Mouse (Mus musculus) MEL (cell line): ENCODE data around the gene Scel. TPM values are rescaled to one million over a fixed set of nuclear protein-coding genes. Genes with fewer than 3 reads are reported as not detected.
A peak's percentile ranks its signal among the peaks of the same experiment; 100 is the strongest.

Experiments used
- DNase-seq: peaks from one replicate; pipeline ENCODE4 v3.0.0; 2011; ENCODE audit warnings: low read depth, low spot score
- H3K27ac ChIP-seq: 2 replicates; pipeline ENCODE4 v1.5.1; 2012; ENCODE audit warnings: low read depth, mild to moderate bottlenecking, control low read depth, low read length, moderate library complexity; ENCODE audit not compliant: control insufficient read depth
- H3K27me3 ChIP-seq, 2 experiments: fragments of 150-350 bp in 1 of 2; sonication (generic) in 1 of 2; 2 replicates each; pipeline ENCODE4 v1.6.1; 2012; ENCODE audit warnings: low read length in 2 of 2, mild to moderate bottlenecking in 2 of 2, improper control_type of control experiment in 1 of 2, moderate library complexity in 1 of 2; ENCODE audit not compliant: insufficient read depth in 2 of 2, control insufficient read depth in 1 of 2
- H3K36me3 ChIP-seq, 2 experiments: 2 replicates each; pipeline ENCODE4 v1.6.1; 2012 to 2014; ENCODE audit warnings: low read length in 2 of 2, improper control_type of control experiment in 1 of 2, inconsistent platforms in 1 of 2, mild to moderate bottlenecking in 1 of 2; ENCODE audit not compliant: insufficient read depth in 2 of 2, control insufficient read depth in 1 of 2
- H3K4me1 ChIP-seq, 2 experiments: fragments of 150-350 bp in 1 of 2; sonication (generic) in 1 of 2; 2 replicates each; pipeline ENCODE4 v1.6.1; 2012; ENCODE audit warnings: low read length in 2 of 2, improper control_type of control experiment in 1 of 2, mild to moderate bottlenecking in 1 of 2; ENCODE audit not compliant: insufficient read depth in 2 of 2, control insufficient read depth in 1 of 2
- H3K4me3 ChIP-seq, 2 experiments: fragments of 150-350 bp in 1 of 2; sonication (generic) in 1 of 2; 2 replicates each; pipeline ENCODE4 v1.5.1; 2012; ENCODE audit warnings: low read depth in 2 of 2, low read length in 2 of 2, mild to moderate bottlenecking in 2 of 2, moderate library complexity in 2 of 2, control low read depth in 1 of 2, improper control_type of control experiment in 1 of 2; ENCODE audit not compliant: control insufficient read depth in 1 of 2, insufficient read depth in 1 of 2
- H3K79me2 ChIP-seq: 2 replicates; pipeline ENCODE4 v1.6.1; 2012; ENCODE audit warnings: mild to moderate bottlenecking, low read length, moderate library complexity; ENCODE audit not compliant: control insufficient read depth, poor library complexity, insufficient read depth
- H3K9ac ChIP-seq: 2 replicates; pipeline ENCODE4 v1.6.1; 2012; ENCODE audit warnings: low read depth, mild to moderate bottlenecking, control low read depth, low read length, moderate library complexity; ENCODE audit not compliant: control insufficient read depth, poor library complexity, severe bottlenecking
- H3K9me3 ChIP-seq: fragments of 150-350 bp; sonication (generic); replicated peaks from 2 replicates; pipeline ENCODE4 v1.6.1; 2012; ENCODE audit warnings: mild to moderate bottlenecking, low read length, improper control_type of control experiment, moderate library complexity; ENCODE audit not compliant: insufficient read depth
- BHLHE40 ChIP-seq: IDR thresholded peaks from 2 replicates; pipeline ENCODE4 v1.6.1; 2012; ENCODE audit warnings: low read depth, mild to moderate bottlenecking, inconsistent platforms, low read length, improper control_type of control experiment, borderline replicate concordance
- CHD1 ChIP-seq: IDR thresholded peaks from 2 replicates; pipeline ENCODE4 v1.6.1; 2012; ENCODE audit warnings: low read depth, mild to moderate bottlenecking, inconsistent platforms, low read length, improper control_type of control experiment
- CHD2 ChIP-seq: IDR thresholded peaks from 2 replicates; pipeline ENCODE4 v1.6.1; 2011; ENCODE audit warnings: low read length, improper control_type of control experiment
- CTCF ChIP-seq, 3 experiments: IDR thresholded peaks in 2 of 3; conservative IDR thresholded peaks in 1 of 3; 2 replicates each; pipeline ENCODE4 v1.5.1; 2011 to 2012; ENCODE audit warnings: low read length in 3 of 3, low read depth in 2 of 3, mild to moderate bottlenecking in 2 of 3, improper control_type of control experiment in 1 of 3, inconsistent platforms in 1 of 3, mixed read lengths in 1 of 3, moderate library complexity in 1 of 3; ENCODE audit not compliant: control insufficient read depth in 1 of 3, insufficient read depth in 1 of 3, poor library complexity in 1 of 3, severe bottlenecking in 1 of 3
- ELF1 ChIP-seq: IDR thresholded peaks from 2 replicates; pipeline ENCODE4 v1.6.1; 2014; ENCODE audit warnings: low read depth, mild to moderate bottlenecking, inconsistent platforms, low read length, improper control_type of control experiment, moderate library complexity
- ETS1 ChIP-seq: IDR thresholded peaks from 2 replicates; pipeline ENCODE4 v1.6.1; 2012; ENCODE audit warnings: low read depth, mild to moderate bottlenecking, inconsistent platforms, low read length, improper control_type of control experiment, moderate library complexity
- GABPA ChIP-seq: IDR thresholded peaks from 2 replicates; pipeline ENCODE4 v1.6.1; 2012; ENCODE audit warnings: low read depth, mild to moderate bottlenecking, inconsistent platforms, low read length, improper control_type of control experiment, moderate library complexity
- GATA1 ChIP-seq: IDR thresholded peaks from 2 replicates; pipeline ENCODE4 v1.6.1; 2011; ENCODE audit warnings: low read depth, low read length, improper control_type of control experiment
- HCFC1 ChIP-seq: IDR thresholded peaks from 2 replicates; pipeline ENCODE4 v1.6.1; 2012; ENCODE audit warnings: low read depth, mild to moderate bottlenecking, inconsistent platforms, low read length, improper control_type of control experiment, moderate library complexity
- JUND ChIP-seq: IDR thresholded peaks from 2 replicates; pipeline ENCODE4 v1.6.1; 2011; ENCODE audit warnings: low read depth, mild to moderate bottlenecking, improper control_type of control experiment, low read length
- KAT2A ChIP-seq: conservative IDR thresholded peaks from 2 replicates; pipeline ENCODE4 v1.6.1; 2012; ENCODE audit warnings: low read depth, low read length, improper control_type of control experiment, inconsistent platforms
- MAFK ChIP-seq: IDR thresholded peaks from 2 replicates; pipeline ENCODE4 v1.6.1; 2011; ENCODE audit warnings: low read depth, mild to moderate bottlenecking, low read length, improper control_type of control experiment, borderline replicate concordance
- MAZ ChIP-seq: IDR thresholded peaks from 2 replicates; pipeline ENCODE4 v1.6.1; 2012; ENCODE audit warnings: low read depth, mild to moderate bottlenecking, inconsistent platforms, low read length, improper control_type of control experiment
- MEF2A ChIP-seq: IDR thresholded peaks from 2 replicates; pipeline ENCODE4 v1.6.1; 2014; ENCODE audit warnings: low read depth, mild to moderate bottlenecking, inconsistent platforms, low read length, improper control_type of control experiment; ENCODE audit not compliant: poor library complexity, insufficient replicate concordance, severe bottlenecking; ENCODE audit errors: extremely low read depth
- MYC ChIP-seq: IDR thresholded peaks from 2 replicates; pipeline ENCODE4 v1.6.1; 2011; ENCODE audit warnings: low read depth, mild to moderate bottlenecking, low read length, improper control_type of control experiment, moderate library complexity
- NRF1 ChIP-seq: IDR thresholded peaks from 2 replicates; pipeline ENCODE4 v1.6.1; 2014; ENCODE audit warnings: low read depth, mild to moderate bottlenecking, inconsistent platforms, low read length, improper control_type of control experiment, moderate library complexity; ENCODE audit not compliant: poor library complexity, insufficient read depth, severe bottlenecking
- POLR2AphosphoS2 ChIP-seq: IDR thresholded peaks from 2 replicates; pipeline ENCODE4 v1.6.1; 2011; ENCODE audit warnings: low read length, improper control_type of control experiment
- POLR2AphosphoS5 ChIP-seq: IDR thresholded peaks from 2 replicates; pipeline ENCODE4 v1.6.1; 2012; ENCODE audit warnings: low read depth, borderline replicate concordance, mild to moderate bottlenecking, inconsistent platforms, low read length, moderate library complexity, mixed read lengths
- RAD21 ChIP-seq: IDR thresholded peaks from 2 replicates; pipeline ENCODE4 v1.6.1; 2011; ENCODE audit warnings: mild to moderate bottlenecking, low read depth, low read length, improper control_type of control experiment
- SIN3A ChIP-seq: IDR thresholded peaks from 2 replicates; pipeline ENCODE4 v1.6.1; 2012; ENCODE audit warnings: low read length, improper control_type of control experiment, inconsistent platforms
- SMC3 ChIP-seq: IDR thresholded peaks from 2 replicates; pipeline ENCODE4 v1.6.1; 2011; ENCODE audit warnings: low read depth, low read length, improper control_type of control experiment
- TAL1 ChIP-seq: IDR thresholded peaks from 2 replicates; pipeline ENCODE4 v1.6.1; 2012; ENCODE audit warnings: mild to moderate bottlenecking, inconsistent platforms, low read length, moderate library complexity, mixed read lengths
- TCF12 ChIP-seq: IDR thresholded peaks from 2 replicates; pipeline ENCODE4 v1.6.1; 2014; ENCODE audit warnings: low read depth, mild to moderate bottlenecking, inconsistent platforms, low read length, improper control_type of control experiment, moderate library complexity
- USF1 ChIP-seq: IDR thresholded peaks from 2 replicates; pipeline ENCODE4 v1.6.1; 2014; ENCODE audit warnings: low read depth, mild to moderate bottlenecking, inconsistent platforms, low read length, improper control_type of control experiment, moderate library complexity
- USF2 ChIP-seq, 2 experiments: IDR thresholded peaks; 2 replicates each; pipeline ENCODE4 v1.6.1; 2011 to 2012; ENCODE audit warnings: improper control_type of control experiment in 2 of 2, low read length in 2 of 2, borderline replicate concordance in 1 of 2, inconsistent platforms in 1 of 2, low read depth in 1 of 2, mild to moderate bottlenecking in 1 of 2; ENCODE audit not compliant: insufficient read depth in 1 of 2
- ZC3H11A ChIP-seq: IDR thresholded peaks from 2 replicates; pipeline ENCODE4 v1.6.1; 2012; ENCODE audit warnings: low read depth, mild to moderate bottlenecking, inconsistent platforms, low read length, improper control_type of control experiment
- ZKSCAN1 ChIP-seq: IDR thresholded peaks from 2 replicates; pipeline ENCODE4 v1.6.1; 2012; ENCODE audit warnings: low read depth, mild to moderate bottlenecking, inconsistent platforms, low read length, improper control_type of control experiment, moderate library complexity
- ZNF384 ChIP-seq: IDR thresholded peaks from 2 replicates; pipeline ENCODE4 v1.6.1; 2012; ENCODE audit warnings: low read depth, mild to moderate bottlenecking, inconsistent platforms, low read length, improper control_type of control experiment
- polyA plus RNA-seq, 2 experiments: library from polyadenylated mRNA; stranded (reverse) in 1 of 2; unstranded in 1 of 2; fragments of >175 nt in 1 of 2; fragments of >200 nt in 1 of 2; gene quantifications; 2 replicates each; pipeline versions ENCODE4 v1.2.1 to v1.2.4; 2012; ENCODE audit warnings: low replicate concordance in 2 of 2, low read depth in 1 of 2; ENCODE audit not compliant: insufficient read length in 2 of 2, insufficient read depth in 1 of 2, missing spikeins in 1 of 2
- total RNA-seq: library from RNA; depleted of rRNA; stranded (reverse); fragments of 300-350 nt; gene quantifications from 2 replicates; pipeline ENCODE4 v1.2.3, GENCODE M21; 2012

Scel gene
- total and polyA plus RNA-seq, 3 experiments = not detected

GRCm38 (mm10) chr14:103536334-103536733 lies 23.2 kb downstream of the Scel start:
- H3K27me3 ChIP-seq = no peaks in the 10 kb centered on the region
- H3K36me3 ChIP-seq = no peaks in the 10 kb centered on the region
- H3K9ac ChIP-seq = no peak overlapping the region
- DNase-seq = peak; percentile 45
- H3K4me3 ChIP-seq = no peak overlapping the region
- TF ChIP-seq CHD1 = no peak
- no peak for TF ChIP-seq SIN3A
- no peak for TF ChIP-seq POLR2AphosphoS5
- TF ChIP-seq KAT2A = no peak
- no peak for TF ChIP-seq BHLHE40
- no peak for TF ChIP-seq RAD21
- no peak for TF ChIP-seq TAL1
- no peak for TF ChIP-seq TCF12
- no peak for TF ChIP-seq MAFK
- TF ChIP-seq, all 39 proteins: peak for 0
- Histone ChIP-seq H3K79me2 (no peaks in the 10 kb centered on the region), H3K4me1 (no peaks in the 10 kb centered on the region), H3K9me3 (no peaks in the 10 kb centered on the region), H3K27ac (no peak overlapping the region)

GRCm38 (mm10) chr14:103537355-103538056 lies 24.4 kb downstream of the Scel start:
- DNase-seq = peak; percentile 66

More at GRCm38 (mm10) chr14:103537355-103538056, 24.4 kb downstream of the Scel start:
- Histone ChIP-seq H3K36me3 (no peaks in the 10 kb centered on the region), H3K9me3 (no peaks in the 10 kb centered on the region), H3K9ac (no peak overlapping the region), H3K27ac (no peak overlapping the region), H3K79me2 (no peaks in the 10 kb centered on the region), H3K4me3 (no peak overlapping the region), H3K27me3 (no peaks in the 10 kb centered on the region), H3K4me1 (no peaks in the 10 kb centered on the region)
- no peak for TF ChIP-seq ZKSCAN1
- no peak for TF ChIP-seq USF2 (IDR thresholded peaks at IDR 0.05; ENCODE audit: borderline replicate concordance in 1 of 2, insufficient read depth in 1 of 2, low read depth in 1 of 2, low read length in 2 of 2)
- TF ChIP-seq BHLHE40 = no peak
- no peak for TF ChIP-seq ETS1
- no peak for TF ChIP-seq TAL1
- TF ChIP-seq CTCF (IDR thresholded peaks at IDR 0.05 in 2 of 3, conservative IDR thresholded peaks at IDR 0.05 in 1 of 3; ENCODE audit: control insufficient read depth in 1 of 3, insufficient read depth in 1 of 3, low read depth in 2 of 3, low read length in 3 of 3, poor library complexity in 1 of 3, severe bottlenecking in 1 of 3) = peak; percentile 15 to 88 (median 39); a peak in 5 of 6 replicates
- TF ChIP-seq KAT2A = no peak
- TF ChIP-seq HCFC1 = no peak
- TF ChIP-seq USF1 = no peak
- TF ChIP-seq SMC3 = peak; percentile 85
- TF ChIP-seq CHD2 = no peak
- 0 out of 2 replicates have a peak, but pooled peaks have one; percentile 23 for TF ChIP-seq MYC
- no peak for TF ChIP-seq ZNF384
- no peak for TF ChIP-seq GABPA
- peak; percentile 94 for TF ChIP-seq RAD21
- TF ChIP-seq MAZ = no peak
- TF ChIP-seq NRF1 = no peak
- TF ChIP-seq JUND = no peak
- no peak for TF ChIP-seq ELF1
- TF ChIP-seq TCF12 = no peak
- TF ChIP-seq GATA1 = no peak
- TF ChIP-seq MEF2A = no peak
- TF ChIP-seq POLR2AphosphoS2 = no peak
- TF ChIP-seq MAFK = no peak
- peak; percentile 86 for TF ChIP-seq ZC3H11A
